Mouse (Mus musculus) intestine, postnatal 0 days (tissue): ENCODE measurements around the gene Nfe2. TPM values are rescaled to one million over a fixed set of nuclear protein-coding genes. Genes with fewer than 3 reads are reported as not detected.

Source experiments
- ATAC-seq: fragments of 200-750 bp; cut with Nextera tagmentation; 2 replicates; pipeline ENCODE4 v1.8.0; 2017; ENCODE audit warnings: mild to moderate bottlenecking, moderate TSS enrichment, moderate library complexity
- H3K27ac ChIP-seq: fragments of 300-500 bp; sonication (generic); 2 replicates; pipeline ENCODE4 v1.5.1; 2014; ENCODE audit warnings: mild to moderate bottlenecking, low read depth, low read length, moderate library complexity
- H3K27me3 ChIP-seq: fragments of 300-500 bp; sonication (generic); replicated peaks from 2 replicates; pipeline ENCODE4 v1.6.1; 2014; ENCODE audit warnings: low read length, mixed read lengths; ENCODE audit not compliant: control insufficient read depth, insufficient read depth
- H3K36me3 ChIP-seq: fragments of 300-500 bp; sonication (generic); 2 replicates; pipeline ENCODE4 v1.6.1; 2014; ENCODE audit warnings: mild to moderate bottlenecking, moderate library complexity; ENCODE audit not compliant: control insufficient read depth, insufficient read depth
- H3K4me1 ChIP-seq: fragments of 300-500 bp; sonication (generic); replicated peaks from 2 replicates; pipeline ENCODE4 v1.6.1; 2014; ENCODE audit warnings: antibody characterized with exemption, low read length, mixed read lengths; ENCODE audit not compliant: control insufficient read depth, insufficient read depth
- H3K4me2 ChIP-seq: fragments of 300-500 bp; sonication (generic); replicated peaks from 2 replicates; pipeline ENCODE4 v1.6.1; 2014; ENCODE audit warnings: low read depth, mild to moderate bottlenecking, moderate library complexity
- H3K4me3 ChIP-seq: fragments of 300-500 bp; sonication (generic); 2 replicates; pipeline ENCODE4 v1.5.1; 2014; ENCODE audit warnings: low read depth, low read length
- H3K9ac ChIP-seq: fragments of 300-500 bp; sonication (generic); 2 replicates; pipeline ENCODE4 v1.6.1; 2014; ENCODE audit warnings: mild to moderate bottlenecking, low read depth, low read length
- H3K9me3 ChIP-seq: fragments of 300-500 bp; sonication (generic); 2 replicates; pipeline ENCODE4 v1.6.1; 2016; ENCODE audit warnings: mixed run types; ENCODE audit not compliant: control insufficient read depth
- CTCF ChIP-seq: sonication (generic); IDR thresholded peaks from 2 replicates; pipeline ENCODE4 v1.5.1; 2016; ENCODE audit warnings: low read depth, mild to moderate bottlenecking, control low read depth, antibody characterized with exemption, moderate library complexity
- WGBS: fragments of 180-500 bp; shearing (Covaris S2); extraction: QIAGEN DNeasy Blood & Tissue Kit; methylation state at CpG from one replicate; pipeline ENCODE4 v1.1.7; 2014; 5-methylcytosine and 5-hydroxymethylcytosine counted together
- polyA plus RNA-seq: library from polyadenylated mRNA; unstranded; fragments of >200 nt; fragmentation: Nextera tagmentation; extraction: Ambion mirVana; gene quantifications from 2 replicates; pipeline ENCODE4 v1.2.1, GENCODE M21; 2015

Nfe2 gene
- polyA plus RNA-seq, 1 experiment from 2014 or later = 0.90 TPM

GRCm38 (mm10) chr15:103240160-103241028 lies 17.8 kb downstream of the Nfe2 start, which contains the start of gene Hnrnpa1:
Hnrnpa1 (plus strand) TSS chr15:103240432.
- H3K27me3 ChIP-seq = no peaks in the 10 kb centered on the region
- no peak for TF ChIP-seq CTCF
- peaks cover 32% of the 10 kb centered on the region for H3K36me3 ChIP-seq
- H3K27ac ChIP-seq = peak within 1 kb of the TSS; percentile 83
- WGBS = under 1% methylated on average over 47 of the region's 47 CpGs
- H3K4me2 ChIP-seq = peak within 1 kb of the TSS; percentile 70
- no peaks in the 10 kb centered on the region for H3K9me3 ChIP-seq
- H3K4me3 ChIP-seq = peak within 1 kb of the TSS; percentile 52
- no peaks in the 10 kb centered on the region for H3K4me1 ChIP-seq
- peak within 1 kb of the TSS; percentile 45 for H3K9ac ChIP-seq
- ATAC-seq = peak; percentile 88

GRCm38 (mm10) chr15:103239685-103240159 lies 18.5 kb downstream of the Nfe2 start, which contains the start of gene Cbx5:
Cbx5 (minus strand) TSS chr15:103239816.
- ATAC-seq = peak; percentile 91
- H3K36me3 ChIP-seq = peaks cover 27% of the 10 kb centered on the region
- TF ChIP-seq CTCF = peak; percentile 40; the same call in 1 of the 2 replicates
- H3K4me3 ChIP-seq = peak within 1 kb of the TSS; percentile 52
- H3K9ac ChIP-seq = peak within 1 kb of the TSS; percentile 45
- H3K4me2 ChIP-seq = peak within 1 kb of the TSS; percentile 70
- H3K27me3 ChIP-seq = no peaks in the 10 kb centered on the region
- under 1% methylated on average over 39 of the region's 39 CpGs for WGBS
- no peaks in the 10 kb centered on the region for H3K9me3 ChIP-seq
- peak within 1 kb of the TSS; percentile 83 for H3K27ac ChIP-seq
- no peaks in the 10 kb centered on the region for H3K4me1 ChIP-seq

- WGBS = under 1% methylated on average over 26 of the region's 26 CpGs
- Histone ChIP-seq H3K4me3 (peak overlapping the region; percentile 52), H3K4me2 (peak overlapping the region; percentile 70), H3K9ac (peak overlapping the region; percentile 41), H3K9me3 (no peaks in the 10 kb centered on the region), H3K4me1 (no peaks in the 10 kb centered on the region), H3K27ac (peak overlapping the region; percentile 83), H3K27me3 (no peaks in the 10 kb centered on the region), H3K36me3 (peaks cover 26% of the 10 kb centered on the region)
- no peak for TF ChIP-seq CTCF
- ATAC-seq = peak; percentile 86
Measured at GRCm38 (mm10) chr15:103239130-103239684, 19.0 kb downstream of the Nfe2 start.

- H3K36me3 ChIP-seq = peaks cover 8% of the 10 kb centered on the region; the same call in 1 of the 2 replicates
- ATAC-seq = no peak
- H3K27me3 ChIP-seq = no peaks in the 10 kb centered on the region
- no peak overlapping the region for H3K27ac ChIP-seq
- no peaks in the 10 kb centered on the region for H3K9me3 ChIP-seq
- TF ChIP-seq CTCF = no peak
- H3K4me3 ChIP-seq = no peak overlapping the region
- no peak overlapping the region for H3K4me2 ChIP-seq
- H3K4me1 ChIP-seq = no peaks in the 10 kb centered on the region
- no peak overlapping the region for H3K9ac ChIP-seq
- WGBS = 88% methylated on average over 7 of the region's 7 CpGs
Measured at GRCm38 (mm10) chr15:103237295-103237694, 20.9 kb downstream of the Nfe2 start.

- H3K4me1 ChIP-seq = no peaks in the 10 kb centered on the region
- no peak overlapping the region for H3K4me3 ChIP-seq
- no peaks in the 10 kb centered on the region for H3K36me3 ChIP-seq
- H3K4me2 ChIP-seq = no peak overlapping the region
- no peak for TF ChIP-seq CTCF
- 63% methylated on average over 2 of the region's 2 CpGs for WGBS
- no peak overlapping the region; the same call in 1 of the 2 replicates for H3K27ac ChIP-seq
- no peak for ATAC-seq
- H3K9me3 ChIP-seq = no peaks in the 10 kb centered on the region
- H3K9ac ChIP-seq = no peak overlapping the region
- H3K27me3 ChIP-seq = no peaks in the 10 kb centered on the region
Measured at GRCm38 (mm10) chr15:103233119-103233518, 25.1 kb downstream of the Nfe2 start.

- no peaks in the 10 kb centered on the region for H3K9me3 ChIP-seq
- no peak overlapping the region for H3K9ac ChIP-seq
- H3K36me3 ChIP-seq = no peaks in the 10 kb centered on the region
- WGBS = 59% methylated on average over 2 of the region's 2 CpGs
- H3K4me3 ChIP-seq = no peak overlapping the region
- H3K27ac ChIP-seq = no peak overlapping the region
- no peaks in the 10 kb centered on the region for H3K4me1 ChIP-seq
- no peak for ATAC-seq
- H3K27me3 ChIP-seq = no peaks in the 10 kb centered on the region
- H3K4me2 ChIP-seq = no peak overlapping the region
- no peak for TF ChIP-seq CTCF
Measured at GRCm38 (mm10) chr15:103228904-103229303, 29.3 kb downstream of the Nfe2 start.
